Mouse (Mus musculus) heart, postnatal 0 days (tissue): ENCODE measurements around the gene Adgrg7. TPM values are rescaled to one million over a fixed set of nuclear protein-coding genes. Genes with fewer than 3 reads are reported as not detected.

ENCODE experiments used
- ATAC-seq: fragments of 200-750 bp; cut with Nextera tagmentation; 2 replicates; pipeline ENCODE4 v1.8.0; 2017; ENCODE audit warnings: low read depth, moderate number of reproducible peaks, moderate library complexity; ENCODE audit not compliant: insufficient read depth
- DNase-seq: peaks from one replicate; pipeline ENCODE4 v3.0.0-alpha.2; 2016; ENCODE audit warnings: low spot score
- H3K27ac ChIP-seq: fragments of 300-500 bp; sonication (generic); 2 replicates; pipeline ENCODE4 v1.5.1; 2014; ENCODE audit warnings: low read depth, mild to moderate bottlenecking
- H3K27me3 ChIP-seq: fragments of 300-500 bp; sonication (generic); 2 replicates; pipeline ENCODE4 v1.6.1; 2014; ENCODE audit warnings: low read length, mixed read lengths; ENCODE audit not compliant: control insufficient read depth, insufficient read depth
- H3K36me3 ChIP-seq: fragments of 300-500 bp; sonication (generic); replicated peaks from 2 replicates; pipeline ENCODE4 v1.6.1; 2014; ENCODE audit warnings: low read length, mixed read lengths; ENCODE audit not compliant: control insufficient read depth, insufficient read depth
- H3K4me1 ChIP-seq: fragments of 300-500 bp; sonication (generic); 2 replicates; pipeline ENCODE4 v1.6.1; 2014; ENCODE audit warnings: antibody characterized with exemption; ENCODE audit not compliant: control insufficient read depth, insufficient read depth
- H3K4me2 ChIP-seq: fragments of 300-500 bp; sonication (generic); 2 replicates; pipeline ENCODE4 v1.6.1; 2014; ENCODE audit warnings: low read depth, mild to moderate bottlenecking, low read length, moderate library complexity
- H3K4me3 ChIP-seq: fragments of 300-500 bp; sonication (generic); 2 replicates; pipeline ENCODE4 v1.5.1; 2014; ENCODE audit warnings: low read depth, low read length
- H3K9ac ChIP-seq: fragments of 300-500 bp; sonication (generic); replicated peaks from 2 replicates; pipeline ENCODE4 v1.6.1; 2014; ENCODE audit warnings: low read depth, low read length, mixed read lengths
- H3K9me3 ChIP-seq: fragments of 300-500 bp; sonication (generic); replicated peaks from 2 replicates; pipeline ENCODE4 v1.6.1; 2016; ENCODE audit warnings: low read length; ENCODE audit not compliant: control insufficient read depth
- CTCF ChIP-seq: IDR thresholded peaks from 2 replicates; pipeline ENCODE4 v1.5.1; 2016; ENCODE audit warnings: antibody characterized with exemption, control low read depth, low read depth
- EP300 ChIP-seq: IDR thresholded peaks from 2 replicates; pipeline ENCODE4 v1.6.1; 2016; ENCODE audit warnings: antibody characterized with exemption, low read depth
- WGBS: fragments of 180-500 bp; shearing (Covaris S2); extraction: QIAGEN DNeasy Blood & Tissue Kit; methylation state at CpG from one replicate; pipeline ENCODE4 v1.1.7; 2014; 5-methylcytosine and 5-hydroxymethylcytosine counted together
- polyA plus RNA-seq: library from polyadenylated mRNA; unstranded; fragments of >200 nt; fragmentation: Nextera tagmentation; extraction: Ambion mirVana; gene quantifications from 2 replicates; pipeline ENCODE4 v1.2.1, GENCODE M21; 2015
- total RNA-seq: library from RNA; depleted of rRNA; stranded (reverse); fragments of >200 nt; gene quantifications from 2 replicates; pipeline ENCODE4 v1.2.3, GENCODE M21; 2014; ENCODE audit warnings: low replicate concordance; rRNA removed

Gene Adgrg7
- not detected in 2 replicates for total RNA-seq
- polyA plus RNA-seq, result not detected in 2 replicates

- H3K9me3 ChIP-seq, result no peaks in the 10 kb centered on the region
- DNase-seq (no peak), ATAC-seq (no peak)
- H3K9ac ChIP-seq, result no peak within 1 kb of the TSS
- no peak within 1 kb of the TSS for H3K4me3 ChIP-seq
- no peak within 1 kb of the TSS for H3K4me2 ChIP-seq
- no peaks in the 10 kb centered on the region for H3K4me1 ChIP-seq
- 68% methylated on average over 8 of the region's 8 CpGs for WGBS
- no peaks in the 10 kb centered on the region for H3K36me3 ChIP-seq
- no peaks in the 10 kb centered on the region for H3K27me3 ChIP-seq
- no peak within 1 kb of the TSS for H3K27ac ChIP-seq
- TF ChIP-seq EP300 (no peak), CTCF (no peak)
Observed at GRCm38 (mm10) chr16:56795481-56796139, at the start of gene Adgrg7. TSS of gene Adgrg7 (minus strand) at chr16:56795855.

GRCm38 (mm10) chr16:56842988-56843387 lies 47.3 kb upstream of the Adgrg7 start:
- TF ChIP-seq EP300, result no peak
- DNase-seq (no peak), ATAC-seq (no peak)
- Histone ChIP-seq H3K36me3 (no peaks in the 10 kb centered on the region), H3K27me3 (no peaks in the 10 kb centered on the region), H3K4me1 (no peaks in the 10 kb centered on the region), H3K4me3 (no peak overlapping the region), H3K9me3 (no peaks in the 10 kb centered on the region), H3K4me2 (no peak overlapping the region), H3K9ac (no peak overlapping the region), H3K27ac (no peak overlapping the region)
- 81% methylated on average over 5 of the region's 5 CpGs for WGBS

DNA sequence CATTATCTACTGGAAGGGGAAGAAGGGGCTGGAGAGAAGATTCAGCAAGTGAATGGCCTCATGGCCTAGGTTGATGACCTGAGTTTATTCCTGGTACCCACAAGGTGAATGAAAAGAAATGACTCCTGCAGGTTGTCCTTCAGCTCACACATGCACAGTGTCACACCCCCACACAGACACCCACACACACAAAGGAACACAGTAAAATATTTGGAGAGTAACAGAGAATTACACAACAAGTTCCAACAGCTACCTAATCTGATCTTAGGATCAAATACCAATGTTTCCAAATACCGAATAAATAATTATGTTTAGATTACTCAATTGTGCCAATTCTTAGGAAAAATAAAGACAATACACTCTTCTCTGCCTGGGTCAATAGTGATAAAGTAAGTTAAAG lies 37.7 kb upstream of the Adgrg7 start:
- Histone ChIP-seq H3K36me3 (no peaks in the 10 kb centered on the region), H3K4me1 (no peaks in the 10 kb centered on the region), H3K9me3 (no peaks in the 10 kb centered on the region), H3K4me2 (no peak overlapping the region), H3K27me3 (no peaks in the 10 kb centered on the region), H3K4me3 (no peak overlapping the region), H3K9ac (no peak overlapping the region), H3K27ac (no peak overlapping the region)
- no peak for DNase-seq
- TF ChIP-seq EP300 (no peak), CTCF (no peak)
- ATAC-seq, result no peak
- 73% methylated on average over 1 of the region's 1 CpGs for WGBS

GRCm38 (mm10) chr16:56831986-56832385 lies 36.3 kb upstream of the Adgrg7 start:
- no peak overlapping the region for H3K27ac ChIP-seq
- DNase-seq (no peak), ATAC-seq (no peak)
- H3K9me3 ChIP-seq, result no peaks in the 10 kb centered on the region
- 84% methylated on average over 2 of the region's 2 CpGs for WGBS
- no peak overlapping the region for H3K9ac ChIP-seq
- no peaks in the 10 kb centered on the region for H3K36me3 ChIP-seq
- H3K27me3 ChIP-seq, result no peaks in the 10 kb centered on the region
- no peak for TF ChIP-seq EP300
- no peak for TF ChIP-seq CTCF
- H3K4me1 ChIP-seq, result no peaks in the 10 kb centered on the region
- H3K4me3 ChIP-seq, result no peak overlapping the region
- H3K4me2 ChIP-seq, result no peak overlapping the region

DNA sequence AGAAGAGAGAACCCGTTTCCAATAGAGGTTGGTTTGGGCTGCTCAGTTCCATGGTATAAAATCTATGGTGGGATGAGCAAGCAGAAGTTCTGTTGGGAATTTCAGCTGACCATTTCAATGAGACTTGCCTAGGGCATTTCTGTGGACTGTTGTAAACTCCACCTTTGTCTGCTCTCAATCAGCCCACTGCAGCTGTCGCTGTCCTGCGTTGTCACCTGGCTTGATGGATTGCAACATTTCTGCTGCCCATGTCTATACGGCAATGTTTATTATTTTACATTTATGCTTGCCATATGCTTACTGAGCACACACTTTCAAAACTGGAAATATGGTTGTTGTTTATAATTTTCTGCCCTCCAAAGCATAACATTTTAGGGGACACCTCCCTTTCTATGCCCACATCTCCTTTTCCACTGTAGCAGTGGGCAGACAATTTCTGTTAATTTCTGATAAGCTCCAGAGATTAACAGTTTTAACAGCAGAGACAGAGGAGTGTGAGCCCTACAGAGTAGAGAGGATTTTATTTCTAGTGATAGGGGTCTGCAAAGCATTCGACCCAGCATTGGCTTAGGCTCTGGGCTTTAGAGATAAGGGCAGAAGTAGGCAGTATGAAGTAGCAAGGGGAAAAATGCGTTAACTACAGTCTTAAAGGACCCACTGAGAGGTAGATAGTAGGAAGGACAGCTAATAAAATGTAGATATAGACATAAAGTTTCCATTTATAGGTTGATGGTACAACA lies 5.9 kb upstream of the Adgrg7 start:
- 50% methylated on average over 6 of the region's 6 CpGs for WGBS

More for the DNA sequence above, 5.9 kb upstream of the Adgrg7 start:
- Histone ChIP-seq H3K27ac (no peak overlapping the region), H3K9ac (no peak overlapping the region), H3K27me3 (no peaks in the 10 kb centered on the region), H3K9me3 (no peaks in the 10 kb centered on the region), H3K4me3 (no peak overlapping the region), H3K4me1 (no peaks in the 10 kb centered on the region), H3K36me3 (no peaks in the 10 kb centered on the region), H3K4me2 (no peak overlapping the region)
- no peak for DNase-seq
- TF ChIP-seq EP300, result no peak
- no peak for TF ChIP-seq CTCF
- no peak for ATAC-seq
